Mouse (Mus musculus) brain, embryonic 14.5 days (tissue): ENCODE data around the gene Tesk2.

Source experiments
- CTCF ChIP-seq: fragments of 200-500 bp; IDR thresholded peaks from 2 replicates; pipeline ENCODE4 v1.5.1; 2012; ENCODE audit warnings: inconsistent platforms, mild to moderate bottlenecking, moderate library complexity, borderline replicate concordance; ENCODE audit not compliant: insufficient read depth, insufficient read length; ENCODE audit errors: extremely low read depth
- POLR2A ChIP-seq: fragments of 200-500 bp; IDR thresholded peaks from 2 replicates; pipeline ENCODE4 v1.6.1; 2012; ENCODE audit warnings: mild to moderate bottlenecking, inconsistent platforms, borderline replicate concordance; ENCODE audit not compliant: poor library complexity, insufficient read depth, insufficient read length, severe bottlenecking; ENCODE audit errors: extremely low read depth

DNA sequence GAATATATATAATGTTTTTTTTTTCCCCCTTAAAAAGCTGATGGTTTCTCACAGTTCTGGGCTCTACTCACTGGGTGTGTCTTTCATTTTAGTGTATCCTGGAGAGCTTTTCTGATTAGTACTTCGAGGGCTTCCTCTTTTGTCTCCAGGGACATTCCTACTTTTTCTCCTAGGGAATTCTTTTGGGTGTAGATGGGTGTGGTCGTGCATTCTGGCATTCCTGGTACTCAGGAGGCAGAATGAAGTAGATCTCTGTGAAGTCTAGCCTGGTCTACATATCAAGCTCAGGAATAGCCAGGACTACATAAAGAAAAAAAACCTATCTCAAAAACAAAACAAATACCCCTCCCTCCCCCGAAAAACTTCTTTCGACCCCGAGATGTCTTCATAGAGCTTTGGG, 4.7 kb downstream of the Tesk2 start:
- TF ChIP-seq CTCF (no peak), POLR2A (no peak)
